Mouse (Mus musculus): Measurements from ENCODE around the gene Nr2f2. TPM values are rescaled to one million over a fixed set of nuclear protein-coding genes. Genes with fewer than 3 reads are reported as not detected.

Gene Nr2f2
- polyA plus RNA-seq, 1 experiment, result 6.4 TPM

DNA sequence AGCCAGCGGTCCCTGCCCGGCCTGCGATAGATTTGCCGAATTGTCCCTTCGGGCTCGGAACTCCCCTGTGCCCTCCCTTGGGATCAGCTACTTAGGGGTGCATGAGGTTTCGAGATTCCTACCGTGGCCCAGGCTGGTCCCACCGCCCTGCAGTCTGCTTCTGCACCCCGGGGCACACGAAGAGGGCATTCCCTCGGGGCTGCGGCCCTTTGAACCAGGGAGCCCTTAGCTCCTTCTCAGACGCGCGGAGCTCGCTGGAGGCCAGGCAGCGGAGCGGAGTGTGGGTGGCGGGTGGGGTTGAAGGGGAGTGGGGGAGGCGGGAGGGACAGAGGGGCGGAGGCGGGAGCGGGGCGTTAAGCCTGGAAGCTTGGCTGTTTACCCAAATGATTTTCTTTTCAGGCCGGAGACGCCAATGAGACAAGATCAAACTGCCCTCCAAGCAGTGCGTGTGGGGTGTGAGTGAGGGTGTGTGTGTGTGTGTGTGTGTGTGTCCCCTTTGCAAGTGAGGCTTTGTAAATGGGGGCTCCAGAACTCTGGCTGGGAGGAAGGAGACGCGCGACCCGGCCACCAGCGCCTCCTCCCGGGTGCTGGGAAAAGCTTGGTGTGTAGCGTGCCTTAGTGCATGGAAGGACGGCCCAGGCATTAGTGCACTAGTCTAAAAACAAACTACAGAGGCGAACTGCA lies 28.8 kb downstream of the Nr2f2 start:
- TF ChIP-seq CTCF (IDR thresholded peaks at IDR 0.05; ENCODE audit: low read depth, low read length) (peak; percentile 14), EP300 (IDR thresholded peaks at IDR 0.05; ENCODE audit: insufficient read depth, low read depth, low read length) (no peak), POLR2A (IDR thresholded peaks at IDR 0.05; ENCODE audit: insufficient read depth, low read length) (no peak)
- Histone ChIP-seq H3K27me3 (ENCODE audit: control insufficient read depth, insufficient read depth, low read length, poor library complexity, severe bottlenecking) (peaks cover 23% of the 10 kb centered on the region), H3K27ac (ENCODE audit: insufficient read depth, low read length) (no peak overlapping the region), H3K4me1 (ENCODE audit: control insufficient read depth, insufficient read depth, low read length) (no peaks in the 10 kb centered on the region), H3K9ac (ENCODE audit: low read depth, poor library complexity, severe bottlenecking) (no peak overlapping the region; the same call in 1 of the 2 replicates), H3K4me3 (ENCODE audit: low read depth, low read length) (peak overlapping the region; percentile 49), H3K36me3 (ENCODE audit: control insufficient read depth, insufficient read depth, low read length, poor library complexity, severe bottlenecking) (no peaks in the 10 kb centered on the region), H3K9me3 (replicated peaks; ENCODE audit: control insufficient read depth, insufficient read depth, low read length, poor library complexity, severe bottlenecking) (no peaks in the 10 kb centered on the region)

DNA sequence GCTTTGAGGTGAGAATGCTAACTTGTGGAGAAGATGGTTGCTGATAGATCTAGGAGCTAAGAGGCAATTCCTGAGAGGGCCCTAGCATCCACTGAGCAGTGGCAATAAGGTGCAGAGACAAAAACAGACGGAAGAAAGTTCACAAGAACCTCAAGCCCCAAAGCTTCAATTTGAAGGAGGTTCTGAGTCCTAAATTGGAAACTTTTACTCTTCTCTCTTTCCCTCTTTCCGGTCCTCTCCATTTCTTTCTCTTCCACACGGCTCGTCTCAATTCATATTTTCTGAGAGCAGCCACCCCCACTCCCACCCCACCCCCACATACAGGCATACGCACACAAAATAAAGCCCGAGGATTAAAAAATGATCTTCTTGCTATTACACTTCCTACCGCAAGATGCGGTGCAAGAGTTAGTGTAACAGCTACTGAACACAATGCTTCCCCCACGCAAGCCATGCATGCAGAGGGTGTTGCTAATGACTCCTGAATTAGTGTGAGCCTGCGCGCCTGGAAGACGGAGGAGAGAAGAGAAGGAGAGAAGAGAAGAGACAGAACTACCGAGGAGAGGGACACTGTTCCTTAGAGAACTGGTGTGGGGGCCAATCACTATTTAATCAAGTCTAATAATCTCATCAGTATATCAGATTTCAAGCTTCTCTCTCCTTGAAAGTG lies 29.8 kb downstream of the Nr2f2 start:
- no peak for TF ChIP-seq CTCF (IDR thresholded peaks at IDR 0.05; ENCODE audit: low read depth, low read length)
- TF ChIP-seq EP300 (IDR thresholded peaks at IDR 0.05; ENCODE audit: insufficient read depth, low read depth, low read length), result no peak
- no peak for TF ChIP-seq POLR2A (IDR thresholded peaks at IDR 0.05; ENCODE audit: insufficient read depth, low read length)
- no peak overlapping the region for H3K4me3 ChIP-seq (ENCODE audit: low read depth, low read length)
- no peak overlapping the region for H3K27ac ChIP-seq (ENCODE audit: insufficient read depth, low read length)
- peaks cover 28% of the 10 kb centered on the region for H3K27me3 ChIP-seq (ENCODE audit: control insufficient read depth, insufficient read depth, low read length, poor library complexity, severe bottlenecking)
- H3K9me3 ChIP-seq (replicated peaks; ENCODE audit: control insufficient read depth, insufficient read depth, low read length, poor library complexity, severe bottlenecking), result no peaks in the 10 kb centered on the region
- H3K4me1 ChIP-seq (ENCODE audit: control insufficient read depth, insufficient read depth, low read length), result no peaks in the 10 kb centered on the region
- H3K36me3 ChIP-seq (ENCODE audit: control insufficient read depth, insufficient read depth, low read length, poor library complexity, severe bottlenecking), result no peaks in the 10 kb centered on the region
- no peak overlapping the region for H3K9ac ChIP-seq (ENCODE audit: low read depth, poor library complexity, severe bottlenecking)

DNA sequence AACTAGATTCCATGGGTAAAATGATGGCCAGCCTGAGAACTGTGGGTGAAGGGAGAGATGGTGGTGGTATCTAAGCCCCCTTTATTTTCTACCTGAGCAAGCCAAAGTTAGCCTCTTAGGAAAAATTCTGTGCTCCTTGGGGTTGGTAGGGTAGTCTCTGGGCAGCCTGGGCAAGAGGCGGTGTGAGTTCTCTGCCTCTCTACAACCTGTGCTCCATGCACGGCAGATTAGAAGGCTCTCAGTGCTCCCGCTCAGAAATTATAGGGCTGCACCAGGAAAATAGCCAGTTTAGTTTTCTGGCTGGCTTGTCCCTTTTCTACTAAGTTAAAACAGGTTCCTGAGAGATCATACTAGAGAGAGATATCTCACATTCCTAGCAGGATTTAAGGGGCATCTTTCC lies 30.4 kb downstream of the Nr2f2 start:
- peaks cover 32% of the 10 kb centered on the region for H3K27me3 ChIP-seq (ENCODE audit: control insufficient read depth, insufficient read depth, low read length, poor library complexity, severe bottlenecking)
- TF ChIP-seq POLR2A (IDR thresholded peaks at IDR 0.05; ENCODE audit: insufficient read depth, low read length) (no peak), CTCF (IDR thresholded peaks at IDR 0.05; ENCODE audit: low read depth, low read length) (no peak), EP300 (IDR thresholded peaks at IDR 0.05; ENCODE audit: insufficient read depth, low read depth, low read length) (no peak)
- H3K9me3 ChIP-seq (replicated peaks; ENCODE audit: control insufficient read depth, insufficient read depth, low read length, poor library complexity, severe bottlenecking), result no peaks in the 10 kb centered on the region
- no peak overlapping the region for H3K4me3 ChIP-seq (ENCODE audit: low read depth, low read length)
- H3K9ac ChIP-seq (ENCODE audit: low read depth, poor library complexity, severe bottlenecking), result no peak overlapping the region
- no peaks in the 10 kb centered on the region for H3K36me3 ChIP-seq (ENCODE audit: control insufficient read depth, insufficient read depth, low read length, poor library complexity, severe bottlenecking)
- H3K4me1 ChIP-seq (ENCODE audit: control insufficient read depth, insufficient read depth, low read length), result no peaks in the 10 kb centered on the region
- no peak overlapping the region for H3K27ac ChIP-seq (ENCODE audit: insufficient read depth, low read length)

DNA sequence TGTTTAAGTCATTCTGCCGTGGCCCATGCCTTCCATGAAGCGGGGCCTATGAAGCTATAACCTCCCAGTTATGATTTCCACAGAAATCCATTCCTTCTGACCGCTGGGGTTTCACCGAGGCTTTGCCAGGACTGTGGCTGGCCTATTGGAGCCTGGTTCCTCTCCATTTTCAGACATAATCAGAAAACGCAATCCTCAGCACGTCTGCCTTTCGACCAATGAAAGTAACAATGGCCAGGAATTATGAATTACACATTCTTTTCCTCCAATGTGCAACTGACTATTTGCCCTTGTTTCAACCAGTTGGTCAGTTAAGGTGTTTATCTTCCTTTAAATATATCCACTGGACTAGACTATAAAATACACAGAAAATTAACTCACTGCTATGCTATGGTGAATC lies 31.1 kb downstream of the Nr2f2 start:
- no peaks in the 10 kb centered on the region for H3K36me3 ChIP-seq (ENCODE audit: control insufficient read depth, insufficient read depth, low read length, poor library complexity, severe bottlenecking)
- peaks cover 35% of the 10 kb centered on the region for H3K27me3 ChIP-seq (ENCODE audit: control insufficient read depth, insufficient read depth, low read length, poor library complexity, severe bottlenecking)
- no peak for TF ChIP-seq CTCF (IDR thresholded peaks at IDR 0.05; ENCODE audit: low read depth, low read length)
- TF ChIP-seq POLR2A (IDR thresholded peaks at IDR 0.05; ENCODE audit: insufficient read depth, low read length), result no peak
- TF ChIP-seq EP300 (IDR thresholded peaks at IDR 0.05; ENCODE audit: insufficient read depth, low read depth, low read length), result no peak
- no peak overlapping the region for H3K4me3 ChIP-seq (ENCODE audit: low read depth, low read length)
- no peak overlapping the region for H3K9ac ChIP-seq (ENCODE audit: low read depth, poor library complexity, severe bottlenecking)
- H3K27ac ChIP-seq (ENCODE audit: insufficient read depth, low read length), result no peak overlapping the region
- H3K4me1 ChIP-seq (ENCODE audit: control insufficient read depth, insufficient read depth, low read length), result peaks cover 2% of the 10 kb centered on the region
- no peaks in the 10 kb centered on the region for H3K9me3 ChIP-seq (replicated peaks; ENCODE audit: control insufficient read depth, insufficient read depth, low read length, poor library complexity, severe bottlenecking)

DNA sequence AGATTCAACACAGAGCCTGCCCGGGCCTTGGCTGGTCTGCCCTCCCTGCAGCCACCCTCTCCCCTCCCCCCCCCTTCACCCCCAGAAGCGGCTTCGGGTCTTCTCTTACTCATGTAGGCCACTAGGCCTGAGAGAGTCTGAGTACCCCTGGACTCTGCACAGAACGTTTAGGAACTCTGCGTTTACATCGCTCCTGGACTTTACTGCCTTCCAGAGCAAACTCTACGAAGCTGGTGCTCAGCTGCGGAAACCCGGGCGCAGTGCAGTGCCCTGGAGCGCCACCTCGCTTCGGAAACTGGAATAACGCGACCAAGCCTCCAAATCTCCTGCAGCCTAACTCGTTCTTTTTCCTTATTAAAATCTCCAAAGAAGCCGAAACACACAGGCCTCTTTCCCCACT lies 31.7 kb downstream of the Nr2f2 start:
- Histone ChIP-seq H3K9ac (ENCODE audit: low read depth, poor library complexity, severe bottlenecking) (no peak overlapping the region), H3K4me1 (ENCODE audit: control insufficient read depth, insufficient read depth, low read length) (peaks cover 2% of the 10 kb centered on the region), H3K4me3 (ENCODE audit: low read depth, low read length) (no peak overlapping the region), H3K9me3 (replicated peaks; ENCODE audit: control insufficient read depth, insufficient read depth, low read length, poor library complexity, severe bottlenecking) (no peaks in the 10 kb centered on the region), H3K27ac (ENCODE audit: insufficient read depth, low read length) (no peak overlapping the region), H3K36me3 (ENCODE audit: control insufficient read depth, insufficient read depth, low read length, poor library complexity, severe bottlenecking) (no peaks in the 10 kb centered on the region), H3K27me3 (ENCODE audit: control insufficient read depth, insufficient read depth, low read length, poor library complexity, severe bottlenecking) (peaks cover 38% of the 10 kb centered on the region)
- no peak for TF ChIP-seq POLR2A (IDR thresholded peaks at IDR 0.05; ENCODE audit: insufficient read depth, low read length)
- peak; percentile 85 for TF ChIP-seq CTCF (IDR thresholded peaks at IDR 0.05; ENCODE audit: low read depth, low read length)

DNA sequence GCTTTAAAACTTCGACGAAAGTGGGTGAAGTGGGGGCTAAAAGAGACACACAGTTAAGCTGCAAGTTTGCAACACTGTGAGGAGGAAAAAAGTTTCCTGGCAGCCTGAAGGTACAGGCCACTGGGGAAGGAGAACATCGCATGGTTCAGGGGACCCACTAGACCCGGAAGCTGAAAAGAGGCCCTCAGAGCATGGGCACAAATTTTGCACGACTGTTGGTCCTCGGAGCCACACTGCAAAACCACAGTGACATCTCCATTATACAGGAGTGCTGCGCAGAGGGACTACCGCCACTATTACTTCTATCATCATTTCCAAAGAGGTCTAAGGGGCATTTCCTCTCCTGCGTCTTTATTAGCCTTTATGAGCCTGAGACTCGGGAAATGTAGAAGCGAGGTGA lies 32.7 kb downstream of the Nr2f2 start:
- Histone ChIP-seq H3K4me1 (ENCODE audit: control insufficient read depth, insufficient read depth, low read length) (peaks cover 2% of the 10 kb centered on the region), H3K27ac (ENCODE audit: insufficient read depth, low read length) (no peak overlapping the region), H3K27me3 (ENCODE audit: control insufficient read depth, insufficient read depth, low read length, poor library complexity, severe bottlenecking) (peaks cover 46% of the 10 kb centered on the region)

More for the DNA sequence above, 32.7 kb downstream of the Nr2f2 start:
- TF ChIP-seq POLR2A (IDR thresholded peaks at IDR 0.05; ENCODE audit: insufficient read depth, low read length), result no peak
- TF ChIP-seq CTCF (IDR thresholded peaks at IDR 0.05; ENCODE audit: low read depth, low read length), result no peak
- TF ChIP-seq EP300 (IDR thresholded peaks at IDR 0.05; ENCODE audit: insufficient read depth, low read depth, low read length), result no peak
- no peaks in the 10 kb centered on the region for H3K36me3 ChIP-seq (ENCODE audit: control insufficient read depth, insufficient read depth, low read length, poor library complexity, severe bottlenecking)
- H3K4me3 ChIP-seq (ENCODE audit: low read depth, low read length), result no peak overlapping the region
- no peak overlapping the region for H3K9ac ChIP-seq (ENCODE audit: low read depth, poor library complexity, severe bottlenecking)
- H3K9me3 ChIP-seq (replicated peaks; ENCODE audit: control insufficient read depth, insufficient read depth, low read length, poor library complexity, severe bottlenecking), result no peaks in the 10 kb centered on the region
